Mouse (Mus musculus) cerebellum, adult 2 months (tissue): ENCODE results near the gene Nfic. TPM values are rescaled to one million over a fixed set of nuclear protein-coding genes. Genes with fewer than 3 reads are reported as not detected.

Experiments used
- DNase-seq, 2 experiments: peaks; one replicate each; pipeline ENCODE4 v3.0.0; 2021
- H3K27ac ChIP-seq: fragments of 200-500 bp; 2 replicates; pipeline ENCODE4 v1.5.1; 2012; ENCODE audit warnings: low read length, control low read depth, inconsistent platforms; ENCODE audit not compliant: insufficient read depth
- H3K27me3 ChIP-seq: fragments of 200-500 bp; 2 replicates; pipeline ENCODE4 v1.6.1; 2012; ENCODE audit warnings: inconsistent platforms, mild to moderate bottlenecking, low read length, moderate library complexity; ENCODE audit not compliant: control insufficient read depth, insufficient read depth
- H3K4me1 ChIP-seq: fragments of 200-500 bp; 2 replicates; pipeline ENCODE4 v1.6.1; 2011; ENCODE audit warnings: low read length; ENCODE audit not compliant: control insufficient read depth, insufficient read depth
- H3K4me3 ChIP-seq: fragments of 200-500 bp; replicated peaks from 2 replicates; pipeline ENCODE3; 2011; ENCODE audit warnings: mild to moderate bottlenecking, low read depth, low read length, control low read depth; ENCODE audit not compliant: insufficient read depth
- CTCF ChIP-seq: fragments of 200-500 bp; IDR thresholded peaks from 2 replicates; pipeline ENCODE4 v1.5.1; 2011; ENCODE audit warnings: low read depth, mild to moderate bottlenecking, control low read depth, low read length, moderate library complexity, borderline replicate concordance; ENCODE audit not compliant: insufficient read depth
- POLR2A ChIP-seq: fragments of 200-500 bp; IDR thresholded peaks from 2 replicates; pipeline ENCODE4 v1.6.1; 2011; ENCODE audit warnings: low read length, control low read depth, borderline replicate concordance; ENCODE audit not compliant: insufficient read depth
- WGBS: fragments of 180-500 bp; shearing (Covaris S2); methylation state at CpG from one replicate; pipeline ENCODE4 v1.1.7; 2018; 5-methylcytosine and 5-hydroxymethylcytosine counted together
- polyA plus RNA-seq: library from polyadenylated mRNA; depleted of rRNA; stranded (reverse); fragments of >200 nt; gene quantifications from 2 replicates; pipeline ENCODE4 v1.2.3, GENCODE M21; 2012; rRNA removed

The Nfic gene
- polyA plus RNA-seq: 103 and 108 TPM in 2 replicates

DNA sequence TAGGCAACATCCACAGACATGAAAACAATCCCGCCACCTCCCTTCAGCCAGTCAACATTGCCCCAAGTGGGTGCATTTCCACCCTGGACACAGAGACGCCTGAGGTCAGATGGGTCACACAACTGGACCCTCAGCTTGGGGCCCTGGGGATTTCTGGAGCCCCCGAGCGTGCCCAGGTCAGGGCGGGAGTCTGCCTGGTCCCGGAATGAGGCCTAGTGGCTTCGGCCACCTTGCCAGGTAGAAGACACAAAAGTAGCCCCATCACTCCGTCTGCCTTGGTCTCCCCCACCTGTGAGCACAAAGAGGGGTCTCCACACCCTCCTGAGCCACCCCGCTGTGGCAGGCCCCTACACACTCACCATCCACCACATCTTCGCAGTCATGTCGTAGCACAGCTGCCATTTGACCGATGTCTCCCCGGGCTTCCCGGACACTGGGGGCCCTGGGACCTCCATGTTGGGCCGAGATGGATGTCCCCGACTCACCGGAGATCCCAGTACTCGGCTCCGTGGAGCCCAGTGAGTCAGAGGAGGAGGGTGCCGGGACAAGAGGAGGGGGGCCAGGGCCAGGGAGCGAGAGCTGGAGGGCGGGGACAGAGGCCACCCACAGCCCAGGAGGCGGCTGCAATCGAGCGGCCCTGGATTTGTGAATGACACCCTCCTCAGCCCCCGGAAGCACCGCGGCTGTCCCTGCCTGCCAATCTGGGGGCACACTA is at the start of gene Nfic:
Gene Nfic, minus strand, starts transcription at position 455 of the 715 bp plus-strand sequence.
- no peak for DNase-seq
- 63% methylated on average over 28 of the region's 28 CpGs for WGBS
- H3K4me1 ChIP-seq: peaks cover 4% of the 10 kb centered on the region
- H3K4me3 ChIP-seq: no peak within 1 kb of the TSS
- no peak within 1 kb of the TSS for H3K27ac ChIP-seq
- TF ChIP-seq POLR2A (no peak), CTCF (no peak)
- H3K27me3 ChIP-seq: no peaks in the 10 kb centered on the region; the same call in 1 of the 2 replicates

DNA sequence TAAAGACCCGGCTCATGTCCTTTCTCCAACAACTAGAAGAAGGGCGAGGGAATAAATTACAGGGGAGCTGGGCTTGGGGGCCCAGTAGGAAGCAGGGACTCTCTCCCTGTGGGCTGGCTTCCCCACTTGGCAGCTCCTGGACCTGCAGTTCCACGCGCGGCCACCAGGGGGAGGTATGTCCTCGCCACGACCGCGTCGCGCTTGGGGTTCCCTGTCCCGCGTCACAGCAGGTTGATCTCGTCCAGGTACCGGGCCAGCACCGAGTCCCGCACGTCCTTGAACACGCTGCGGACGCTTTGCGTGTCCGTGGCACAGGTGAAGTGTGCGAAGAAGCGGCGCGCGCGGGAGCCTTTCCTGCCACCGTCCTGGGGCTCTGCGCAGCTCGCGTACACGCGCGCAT is 47.2 kb upstream of the Nfic start:
- TF ChIP-seq CTCF (peak; percentile 98), POLR2A (0 out of 2 replicates have a peak, but pooled peaks have one; percentile 26)

GRCm38 (mm10) chr10:81501863-81502262 is 46.4 kb upstream of the Nfic start:
- no peak overlapping the region for H3K27ac ChIP-seq
- H3K4me3 ChIP-seq: no peak overlapping the region
- no peak for DNase-seq
- no peaks in the 10 kb centered on the region for H3K4me1 ChIP-seq
- H3K27me3 ChIP-seq: no peaks in the 10 kb centered on the region
- no peak for TF ChIP-seq CTCF
- no peak for TF ChIP-seq POLR2A
- WGBS: 83% methylated on average over 5 of the region's 5 CpGs

More for the DNA sequence above, 47.2 kb upstream of the Nfic start:
- 3% methylated on average over 36 of the region's 36 CpGs for WGBS
- no peaks in the 10 kb centered on the region for H3K27me3 ChIP-seq
- DNase-seq: peak; percentile 85 to 96
- peak overlapping the region; percentile 55 for H3K4me3 ChIP-seq
- no peaks in the 10 kb centered on the region for H3K4me1 ChIP-seq
- no peak overlapping the region for H3K27ac ChIP-seq

DNA sequence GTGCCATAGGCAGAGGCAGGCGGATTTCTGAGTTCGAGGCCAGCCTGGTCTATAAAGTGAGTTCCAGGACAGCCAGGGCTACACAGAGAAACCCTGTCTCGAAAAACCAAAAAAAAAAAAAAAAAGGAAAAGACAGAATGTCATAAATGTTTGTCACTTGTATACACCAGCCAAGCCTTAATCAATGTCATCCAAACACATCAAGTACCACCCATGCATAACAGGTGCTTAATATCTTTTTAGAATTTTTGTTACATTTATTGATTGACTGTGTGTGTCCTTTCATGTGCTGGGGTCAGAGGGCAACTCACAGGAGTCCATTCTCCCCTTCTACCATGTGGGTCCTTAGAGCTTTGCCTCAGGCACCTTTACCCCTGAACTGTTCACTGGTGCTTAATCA is 44.6 kb upstream of the Nfic start, which contains the start of gene S1pr4:
Gene S1pr4, minus strand, starts transcription at position 101 of the 400 bp plus-strand sequence.
- no peak for DNase-seq
- no peak within 1 kb of the TSS for H3K27ac ChIP-seq
- no peak for TF ChIP-seq CTCF
- TF ChIP-seq POLR2A: no peak
- 81% methylated on average over 3 of the region's 3 CpGs for WGBS
- no peak within 1 kb of the TSS for H3K4me3 ChIP-seq
- H3K4me1 ChIP-seq: peaks cover 2% of the 10 kb centered on the region
- H3K27me3 ChIP-seq: no peaks in the 10 kb centered on the region

DNA sequence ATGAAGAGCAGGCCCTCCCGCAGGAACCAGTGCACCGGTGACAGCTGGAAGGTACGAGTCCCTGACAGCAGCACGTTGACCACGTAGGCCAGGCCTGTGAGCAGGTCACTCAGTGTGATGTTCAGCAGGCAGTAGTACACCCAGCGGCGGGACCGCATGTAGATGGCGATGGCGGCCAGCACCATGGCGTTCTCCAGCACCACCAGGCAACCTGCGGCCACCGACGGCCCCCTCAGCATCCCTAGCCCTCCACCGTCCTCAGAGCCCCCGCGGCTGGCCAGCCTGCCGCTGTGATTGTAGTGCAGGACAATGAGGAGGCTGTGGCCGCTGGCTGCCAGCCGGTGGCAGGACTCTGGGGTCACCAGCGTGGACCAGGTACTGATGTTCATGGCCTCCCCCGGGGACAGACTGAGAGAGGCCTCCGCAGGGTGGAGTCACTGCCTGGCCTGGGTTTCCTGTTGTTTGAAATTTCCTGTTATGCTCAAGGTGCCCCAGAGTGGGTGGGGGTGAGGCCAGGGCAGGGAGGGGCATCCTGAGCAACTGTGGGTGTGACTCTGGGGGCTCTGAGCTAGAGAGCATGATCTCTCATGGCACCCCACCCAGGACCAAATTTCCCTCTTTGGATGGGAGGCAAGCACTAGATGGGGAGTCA is 43.9 kb upstream of the Nfic start:
- Histone ChIP-seq H3K4me1 (peaks cover 4% of the 10 kb centered on the region), H3K27me3 (no peaks in the 10 kb centered on the region), H3K27ac (no peak overlapping the region), H3K4me3 (no peak overlapping the region)
- 71% methylated on average over 23 of the region's 23 CpGs for WGBS
- no peak for DNase-seq
- TF ChIP-seq POLR2A: no peak
- TF ChIP-seq CTCF: no peak

GRCm38 (mm10) chr10:81498316-81499249 is 43.1 kb upstream of the Nfic start:
- TF ChIP-seq CTCF: no peak
- no peak for TF ChIP-seq POLR2A
- Histone ChIP-seq H3K4me3 (no peak overlapping the region), H3K27me3 (no peaks in the 10 kb centered on the region), H3K27ac (no peak overlapping the region), H3K4me1 (peaks cover 10% of the 10 kb centered on the region)
- no peak for DNase-seq
- 77% methylated on average over 38 of the region's 38 CpGs for WGBS
